Mouse (Mus musculus) liver, embryonic 12.5 days (tissue): ENCODE results near the gene Gns. TPM values are rescaled to one million over a fixed set of nuclear protein-coding genes. Genes with fewer than 3 reads are reported as not detected.

Experiments used
- ATAC-seq: fragments of 200-750 bp; cut with Nextera tagmentation; 2 replicates; pipeline ENCODE4 v1.8.0; 2017; ENCODE audit warnings: moderate number of reproducible peaks, mild to moderate bottlenecking, moderate library complexity
- H3K27ac ChIP-seq: fragments of 300-500 bp; sonication (generic); 2 replicates; pipeline ENCODE4 v1.5.1; 2016; ENCODE audit warnings: mild to moderate bottlenecking
- H3K27me3 ChIP-seq: fragments of 300-500 bp; sonication (generic); replicated peaks from 2 replicates; pipeline ENCODE4 v1.6.1; 2016; ENCODE audit warnings: mild to moderate bottlenecking, moderate library complexity
- H3K36me3 ChIP-seq: fragments of 300-500 bp; sonication (generic); 2 replicates; pipeline ENCODE4 v1.6.1; 2016; ENCODE audit warnings: mild to moderate bottlenecking, moderate library complexity
- H3K4me1 ChIP-seq: fragments of 300-500 bp; sonication (generic); 2 replicates; pipeline ENCODE4 v1.6.1; 2016
- H3K4me2 ChIP-seq: fragments of 300-500 bp; sonication (generic); 2 replicates; pipeline ENCODE4 v1.6.1; 2016; ENCODE audit warnings: mild to moderate bottlenecking, moderate library complexity
- H3K4me3 ChIP-seq: fragments of 300-500 bp; sonication (generic); 2 replicates; pipeline ENCODE4 v1.5.1; 2016; ENCODE audit warnings: mild to moderate bottlenecking, moderate library complexity
- H3K9ac ChIP-seq: fragments of 300-500 bp; sonication (generic); 2 replicates; pipeline ENCODE4 v1.6.1; 2016; ENCODE audit warnings: mild to moderate bottlenecking, moderate library complexity
- H3K9me3 ChIP-seq: fragments of 300-500 bp; sonication (generic); replicated peaks from 2 replicates; pipeline ENCODE4 v1.6.1; 2016; ENCODE audit warnings: mild to moderate bottlenecking, moderate library complexity
- WGBS: fragments of 180-500 bp; shearing (Covaris S2); methylation state at CpG from one replicate; pipeline ENCODE4 v1.1.7; 2016; ENCODE audit not compliant: insufficient replicate concordance; 5-methylcytosine and 5-hydroxymethylcytosine counted together
- polyA plus RNA-seq: library from polyadenylated mRNA; unstranded; fragments of >200 nt; fragmentation: Nextera tagmentation; extraction: Ambion mirVana; gene quantifications from 2 replicates; pipeline ENCODE4 v1.2.1, GENCODE M21; 2016

Gene Gns
- polyA plus RNA-seq, 1 experiment from 2014 or later = 20.0 TPM

GRCm38 (mm10) chr10:121436258-121436645 is 71.4 kb downstream of the Gns start:
- no peaks in the 10 kb centered on the region for H3K27me3 ChIP-seq
- ATAC-seq = no peak
- H3K4me3 ChIP-seq = no peak overlapping the region
- peaks cover 62% of the 10 kb centered on the region for H3K4me1 ChIP-seq
- peak overlapping the region; percentile 4; the same call in 1 of the 2 replicates for H3K4me2 ChIP-seq
- 59% methylated on average over 8 of the region's 8 CpGs for WGBS
- H3K36me3 ChIP-seq = no peaks in the 10 kb centered on the region
- H3K9me3 ChIP-seq = no peaks in the 10 kb centered on the region
- no peak overlapping the region for H3K9ac ChIP-seq
- H3K27ac ChIP-seq = peak overlapping the region; percentile 27

GRCm38 (mm10) chr10:121436693-121437092 is 71.8 kb downstream of the Gns start:
- Histone ChIP-seq H3K4me1 (peaks cover 58% of the 10 kb centered on the region), H3K9ac (no peak overlapping the region), H3K4me3 (no peak overlapping the region), H3K27me3 (no peaks in the 10 kb centered on the region), H3K36me3 (no peaks in the 10 kb centered on the region), H3K4me2 (no peak overlapping the region), H3K9me3 (no peaks in the 10 kb centered on the region), H3K27ac (peak overlapping the region; percentile 27; the same call in 1 of the 2 replicates)
- 62% methylated on average over 4 of the region's 4 CpGs for WGBS
- ATAC-seq = no peak

GRCm38 (mm10) chr10:121438109-121438508 is 73.2 kb downstream of the Gns start:
- no peak overlapping the region for H3K4me3 ChIP-seq
- no peak overlapping the region for H3K4me2 ChIP-seq
- ATAC-seq = no peak
- 73% methylated on average over 6 of the region's 8 CpGs for WGBS
- H3K4me1 ChIP-seq = peaks cover 44% of the 10 kb centered on the region
- H3K27me3 ChIP-seq = no peaks in the 10 kb centered on the region
- H3K9ac ChIP-seq = no peak overlapping the region
- H3K27ac ChIP-seq = no peak overlapping the region
- no peaks in the 10 kb centered on the region for H3K36me3 ChIP-seq
- H3K9me3 ChIP-seq = no peaks in the 10 kb centered on the region

GRCm38 (mm10) chr10:121439310-121439731 is 74.4 kb downstream of the Gns start:
- no peaks in the 10 kb centered on the region for H3K9me3 ChIP-seq
- 69% methylated on average over 12 of the region's 12 CpGs for WGBS
- H3K4me1 ChIP-seq = peaks cover 33% of the 10 kb centered on the region
- H3K27ac ChIP-seq = peak overlapping the region; percentile 32; the same call in 1 of the 2 replicates
- H3K27me3 ChIP-seq = no peaks in the 10 kb centered on the region
- H3K36me3 ChIP-seq = no peaks in the 10 kb centered on the region
- H3K9ac ChIP-seq = no peak overlapping the region
- no peak overlapping the region for H3K4me2 ChIP-seq
- no peak for ATAC-seq
- H3K4me3 ChIP-seq = no peak overlapping the region

GRCm38 (mm10) chr10:121443791-121444190 is 78.9 kb downstream of the Gns start:
- Histone ChIP-seq H3K9ac (no peak overlapping the region), H3K36me3 (no peaks in the 10 kb centered on the region), H3K9me3 (no peaks in the 10 kb centered on the region), H3K27ac (no peak overlapping the region), H3K27me3 (no peaks in the 10 kb centered on the region), H3K4me3 (no peak overlapping the region), H3K4me1 (peaks cover 17% of the 10 kb centered on the region), H3K4me2 (no peak overlapping the region)
- no peak for ATAC-seq
- WGBS = 80% methylated on average over 9 of the region's 9 CpGs

- H3K4me1 ChIP-seq = peaks cover 17% of the 10 kb centered on the region
- 86% methylated on average over 7 of the region's 7 CpGs for WGBS
- H3K36me3 ChIP-seq = no peaks in the 10 kb centered on the region
- H3K9ac ChIP-seq = no peak overlapping the region
- no peak overlapping the region for H3K27ac ChIP-seq
- ATAC-seq = no peak
- H3K9me3 ChIP-seq = no peaks in the 10 kb centered on the region
- H3K27me3 ChIP-seq = no peaks in the 10 kb centered on the region
- H3K4me3 ChIP-seq = no peak overlapping the region
- no peak overlapping the region for H3K4me2 ChIP-seq
Observed at GRCm38 (mm10) chr10:121444198-121444597, 79.3 kb downstream of the Gns start.

- no peak for ATAC-seq
- WGBS = 71% methylated on average over 8 of the region's 8 CpGs
- no peaks in the 10 kb centered on the region for H3K27me3 ChIP-seq
- H3K9ac ChIP-seq = no peak overlapping the region
- no peak overlapping the region for H3K4me3 ChIP-seq
- H3K4me2 ChIP-seq = no peak overlapping the region
- H3K4me1 ChIP-seq = peaks cover 12% of the 10 kb centered on the region
- H3K36me3 ChIP-seq = no peaks in the 10 kb centered on the region
- no peak overlapping the region for H3K27ac ChIP-seq
- H3K9me3 ChIP-seq = no peaks in the 10 kb centered on the region
Observed at GRCm38 (mm10) chr10:121445808-121446207, 80.9 kb downstream of the Gns start.

Other genes starting within 250 kb of the Gns start
- 0.11 and 0.30 TPM in 2 replicates for gene Tbc1d30, start 13.8 kb upstream of the Gns start, polyA plus RNA-seq
- 12.3 and 12.8 TPM in 2 replicates for gene Rassf3, start 111.3 kb downstream of the Gns start, polyA plus RNA-seq
- gene Tbk1, start 221.7 kb downstream of the Gns start, polyA plus RNA-seq = 24.8 and 25.8 TPM in 2 replicates